Mouse (Mus musculus) heart, embryonic 11.5 days (tissue): ENCODE results near the gene Aqr. TPM values are rescaled to one million over a fixed set of nuclear protein-coding genes. Genes with fewer than 3 reads are reported as not detected.

Experiments
- ATAC-seq: fragments of 200-750 bp; cut with Nextera tagmentation; replicated peaks from 2 replicates; pipeline ENCODE4 v1.8.0; 2017; ENCODE audit warnings: moderate library complexity; ENCODE audit not compliant: insufficient number of reproducible peaks, low FRiP score, low TSS enrichment
- H3K27ac ChIP-seq: fragments of 300-500 bp; sonication (generic); 2 replicates; pipeline ENCODE4 v1.5.1; 2014; ENCODE audit warnings: mild to moderate bottlenecking, low read depth, low read length
- H3K27me3 ChIP-seq: fragments of 300-500 bp; sonication (generic); 2 replicates; pipeline ENCODE4 v1.6.1; 2014; ENCODE audit warnings: mild to moderate bottlenecking, low read length, mixed read lengths; ENCODE audit not compliant: control insufficient read depth, insufficient read depth
- H3K36me3 ChIP-seq: fragments of 300-500 bp; sonication (generic); 2 replicates; pipeline ENCODE4 v1.6.1; 2014; ENCODE audit warnings: mild to moderate bottlenecking, low read length, moderate library complexity, mixed read lengths; ENCODE audit not compliant: control insufficient read depth, insufficient read depth
- H3K4me1 ChIP-seq: fragments of 300-500 bp; sonication (generic); 2 replicates; pipeline ENCODE4 v1.6.1; 2014; ENCODE audit warnings: low read length; ENCODE audit not compliant: control insufficient read depth, insufficient read depth
- H3K4me2 ChIP-seq: fragments of 300-500 bp; sonication (generic); 2 replicates; pipeline ENCODE4 v1.6.1; 2014; ENCODE audit warnings: mild to moderate bottlenecking, moderate library complexity
- H3K4me3 ChIP-seq: fragments of 300-500 bp; sonication (generic); 2 replicates; pipeline ENCODE4 v1.5.1; 2014; ENCODE audit warnings: low read depth, low read length
- H3K9ac ChIP-seq: fragments of 300-500 bp; sonication (generic); 2 replicates; pipeline ENCODE4 v1.6.1; 2014; ENCODE audit warnings: mild to moderate bottlenecking, low read depth, low read length, moderate library complexity
- H3K9me3 ChIP-seq: fragments of 300-500 bp; sonication (generic); replicated peaks from 2 replicates; pipeline ENCODE4 v1.6.1; 2016; ENCODE audit warnings: low read length; ENCODE audit not compliant: control insufficient read depth
- WGBS: fragments of 180-500 bp; shearing (Covaris S2); extraction: QIAGEN DNeasy Blood & Tissue Kit; methylation state at CpG from one replicate; pipeline ENCODE4 v1.1.7; 2014; ENCODE audit not compliant: insufficient replicate concordance; 5-methylcytosine and 5-hydroxymethylcytosine counted together
- polyA plus RNA-seq: library from polyadenylated mRNA; unstranded; fragments of >200 nt; fragmentation: Nextera tagmentation; extraction: Ambion mirVana; gene quantifications from 2 replicates; pipeline ENCODE4 v1.2.1, GENCODE M21; 2014

Aqr gene
- polyA plus RNA-seq, 1 experiment from 2014 or later: 38.8 TPM

DNA sequence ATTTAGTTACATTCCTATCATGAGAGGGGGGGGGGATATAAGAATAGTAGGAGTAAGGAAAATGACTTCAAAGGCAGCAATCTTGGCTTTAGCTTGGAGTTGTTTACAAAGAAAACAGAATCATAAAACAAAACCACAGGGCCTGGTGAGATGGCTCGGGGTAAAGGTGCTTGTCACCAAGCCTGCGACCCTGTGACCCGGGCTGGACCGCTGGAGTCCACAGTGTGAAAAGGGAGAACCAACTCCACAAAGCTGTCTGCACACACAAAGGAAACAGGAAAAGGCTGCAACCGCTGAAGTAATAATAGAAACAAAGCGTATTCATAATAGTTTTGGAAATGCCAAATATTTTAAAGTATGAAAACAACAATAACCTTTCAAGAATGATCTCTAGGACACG is 67.4 kb downstream of the Aqr start:
- WGBS: 77% methylated on average over 7 of the region's 7 CpGs
- Histone ChIP-seq H3K4me3 (no peak overlapping the region), H3K36me3 (peaks cover 16% of the 10 kb centered on the region), H3K27ac (no peak overlapping the region), H3K4me1 (no peaks in the 10 kb centered on the region), H3K9ac (no peak overlapping the region), H3K9me3 (no peaks in the 10 kb centered on the region), H3K4me2 (no peak overlapping the region), H3K27me3 (no peaks in the 10 kb centered on the region)
- no peak for ATAC-seq

DNA sequence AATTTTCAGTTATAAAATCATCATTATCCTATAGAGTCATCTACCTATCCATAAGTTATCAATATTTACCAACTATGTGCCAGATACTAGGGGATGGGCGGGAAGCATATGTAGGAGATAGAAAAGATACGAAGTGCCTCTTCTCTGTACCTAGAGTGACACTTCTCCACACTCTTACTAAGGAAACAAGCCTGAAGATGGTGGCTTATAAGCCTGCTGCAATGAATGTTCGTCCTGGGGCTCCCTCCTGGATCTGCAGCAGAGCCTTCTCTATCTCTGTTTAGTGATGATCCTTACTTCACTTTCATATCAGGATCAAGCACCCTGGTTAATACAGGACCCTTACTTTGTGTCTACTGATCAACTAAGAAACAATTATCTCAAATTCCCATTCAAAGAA is 69.2 kb downstream of the Aqr start:
- ATAC-seq: no peak
- H3K4me3 ChIP-seq: no peak overlapping the region

DNA sequence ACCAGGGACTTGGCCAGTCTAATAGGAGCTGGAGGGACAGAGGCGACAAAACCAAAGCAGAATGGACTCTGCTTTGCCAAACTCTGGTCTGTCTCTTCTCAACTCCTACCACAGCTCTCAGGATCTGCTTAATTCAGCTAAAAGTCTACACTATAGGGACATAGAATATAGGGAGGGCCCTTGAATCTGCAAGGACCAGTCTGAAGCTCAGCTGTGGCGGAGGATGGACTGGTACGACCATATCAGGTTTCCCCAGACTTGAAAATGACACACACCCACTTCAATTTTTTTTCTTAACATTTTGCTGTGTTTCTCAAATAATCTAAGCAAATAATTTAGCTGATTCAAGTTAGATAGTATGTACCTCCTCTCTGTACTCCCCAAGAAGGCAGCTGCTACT is 69.6 kb downstream of the Aqr start:
- H3K4me2 ChIP-seq: no peak overlapping the region
- no peak overlapping the region for H3K9ac ChIP-seq
- H3K27me3 ChIP-seq: no peaks in the 10 kb centered on the region
- WGBS: 90% methylated on average over 3 of the region's 3 CpGs
- ATAC-seq: no peak
- no peaks in the 10 kb centered on the region for H3K4me1 ChIP-seq
- H3K36me3 ChIP-seq: peaks cover 28% of the 10 kb centered on the region
- no peak overlapping the region for H3K27ac ChIP-seq
- no peak overlapping the region for H3K4me3 ChIP-seq
- no peaks in the 10 kb centered on the region for H3K9me3 ChIP-seq

More for the DNA sequence above, 69.2 kb downstream of the Aqr start:
- H3K27me3 ChIP-seq: no peaks in the 10 kb centered on the region
- no peaks in the 10 kb centered on the region for H3K4me1 ChIP-seq
- H3K4me2 ChIP-seq: no peak overlapping the region
- H3K27ac ChIP-seq: no peak overlapping the region
- no peak overlapping the region for H3K9ac ChIP-seq
- H3K36me3 ChIP-seq: peaks cover 25% of the 10 kb centered on the region
- WGBS: 92% methylated on average over 3 of the region's 3 CpGs
- no peaks in the 10 kb centered on the region for H3K9me3 ChIP-seq

DNA sequence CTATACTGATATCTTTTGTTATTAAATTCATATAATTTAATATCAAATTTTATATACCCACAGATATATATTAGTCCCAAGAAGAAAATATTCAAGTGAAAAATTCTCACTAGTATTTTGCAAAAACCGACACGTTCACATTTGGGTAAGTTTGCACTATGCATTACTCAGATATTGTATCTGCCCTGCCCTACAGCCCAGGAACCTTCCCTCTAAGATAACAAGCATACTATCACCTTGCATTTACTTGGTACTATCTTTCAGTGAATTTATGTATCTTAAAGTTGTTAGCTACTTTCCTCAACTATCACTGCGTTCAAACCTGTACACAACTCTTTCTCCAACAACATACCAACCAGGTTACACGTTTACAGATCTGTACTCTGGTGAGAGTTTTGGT is 71.3 kb downstream of the Aqr start:
- WGBS: 86% methylated on average over 4 of the region's 4 CpGs
- Histone ChIP-seq H3K36me3 (peaks cover 22% of the 10 kb centered on the region), H3K27ac (no peak overlapping the region), H3K9me3 (no peaks in the 10 kb centered on the region), H3K4me2 (no peak overlapping the region), H3K27me3 (no peaks in the 10 kb centered on the region), H3K9ac (no peak overlapping the region), H3K4me3 (no peak overlapping the region), H3K4me1 (no peaks in the 10 kb centered on the region)
- no peak for ATAC-seq

DNA sequence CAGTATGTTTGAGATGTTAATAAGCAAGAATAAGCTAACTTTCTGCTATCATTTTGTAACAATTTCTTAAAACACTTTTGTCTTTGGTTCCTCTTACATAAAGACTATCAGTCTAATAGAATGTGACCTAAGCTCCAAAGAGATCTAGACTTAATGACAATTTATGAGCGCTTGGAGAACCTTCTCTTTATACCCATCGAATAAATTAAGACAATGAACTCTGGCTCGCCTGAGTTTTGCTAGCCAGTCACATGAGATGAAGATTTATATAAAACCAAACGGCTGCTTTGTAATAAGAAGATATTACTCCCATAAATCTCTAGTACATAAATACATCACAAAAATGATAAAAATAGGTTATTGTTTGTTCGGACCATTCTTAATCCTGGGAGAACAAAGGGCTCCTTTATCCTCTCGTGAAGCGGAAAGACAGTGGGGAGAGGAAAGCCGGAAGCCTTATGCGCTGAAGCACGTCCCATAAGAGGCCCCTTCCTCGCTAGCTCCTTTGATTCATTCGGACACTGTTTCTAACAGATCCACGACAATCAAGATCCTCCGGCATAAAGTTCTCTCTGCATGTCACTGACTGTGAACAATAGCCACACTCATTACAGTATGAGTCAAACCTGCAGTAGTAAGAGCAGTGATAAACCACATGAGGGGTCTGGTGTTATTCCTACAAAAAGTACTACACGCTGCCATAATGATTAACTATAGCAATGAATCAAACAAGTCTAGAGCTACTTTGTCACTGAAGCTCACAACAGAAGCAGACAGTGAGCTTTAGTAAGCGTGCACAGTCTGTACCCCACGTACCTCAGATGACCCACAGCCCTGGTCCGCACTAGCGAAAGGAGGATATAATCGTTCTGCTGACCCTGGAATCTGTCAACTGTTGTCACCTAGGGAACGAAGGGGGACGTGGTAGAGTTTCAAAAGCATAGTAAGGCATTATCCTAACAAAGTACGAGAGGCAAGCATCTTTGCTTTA is 79.2 kb downstream of the Aqr start:
- peaks cover 24% of the 10 kb centered on the region for H3K36me3 ChIP-seq
- no peak for ATAC-seq
- 82% methylated on average over 23 of the region's 23 CpGs for WGBS

DNA sequence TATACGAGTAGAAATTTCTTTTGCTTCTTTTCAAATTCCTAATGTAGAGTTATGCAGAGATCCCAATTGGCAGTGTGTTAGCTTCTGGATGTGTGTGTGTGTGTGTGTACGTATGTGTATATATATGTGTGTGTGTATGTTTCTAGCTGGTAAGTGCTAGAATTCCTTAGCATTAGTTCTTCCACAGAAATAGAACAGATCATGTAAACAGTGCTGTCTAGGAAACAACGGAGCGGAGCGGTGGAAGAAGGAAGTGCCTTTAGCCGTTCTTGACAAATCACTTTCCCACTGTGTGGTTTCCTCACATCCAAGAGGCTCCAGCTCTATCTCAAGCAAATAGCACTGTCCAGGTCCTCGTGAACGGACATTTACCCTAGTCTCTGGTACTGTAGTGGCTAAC is 80.4 kb downstream of the Aqr start:
- Histone ChIP-seq H3K27ac (no peak overlapping the region), H3K4me2 (no peak overlapping the region), H3K27me3 (no peaks in the 10 kb centered on the region), H3K4me1 (no peaks in the 10 kb centered on the region), H3K9ac (no peak overlapping the region), H3K4me3 (no peak overlapping the region), H3K9me3 (no peaks in the 10 kb centered on the region), H3K36me3 (peaks cover 21% of the 10 kb centered on the region)
- no peak for ATAC-seq
- 89% methylated on average over 8 of the region's 8 CpGs for WGBS

More for the DNA sequence above, 79.2 kb downstream of the Aqr start:
- H3K4me1 ChIP-seq: no peaks in the 10 kb centered on the region
- no peaks in the 10 kb centered on the region for H3K9me3 ChIP-seq
- no peaks in the 10 kb centered on the region for H3K27me3 ChIP-seq
- no peak overlapping the region for H3K27ac ChIP-seq
- no peak overlapping the region for H3K9ac ChIP-seq
- no peak overlapping the region for H3K4me3 ChIP-seq
- H3K4me2 ChIP-seq: no peak overlapping the region

DNA sequence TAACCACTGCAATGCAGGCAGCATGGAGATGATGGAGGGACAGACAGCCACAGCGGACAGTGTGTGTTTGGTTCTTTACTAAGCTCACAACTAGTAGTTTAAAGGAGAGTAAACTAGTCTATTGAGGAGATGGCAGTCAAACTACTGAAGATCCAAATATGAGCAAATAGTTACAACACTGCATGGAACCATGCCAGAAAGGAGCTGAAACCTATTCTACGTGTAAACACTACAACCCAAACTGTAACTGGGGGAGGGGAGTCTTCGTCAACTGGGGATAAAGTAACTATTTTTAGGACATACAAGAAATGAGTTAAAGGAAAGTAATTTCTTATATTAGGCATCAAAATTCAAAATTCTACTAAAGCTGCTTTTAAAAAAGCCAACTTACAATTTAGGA is 84.4 kb downstream of the Aqr start:
- no peaks in the 10 kb centered on the region for H3K9me3 ChIP-seq
- no peak overlapping the region for H3K27ac ChIP-seq
- WGBS: 79% methylated on average over 3 of the region's 3 CpGs
- H3K4me3 ChIP-seq: no peak overlapping the region
- H3K36me3 ChIP-seq: peaks cover 16% of the 10 kb centered on the region
- ATAC-seq: no peak
- H3K27me3 ChIP-seq: no peaks in the 10 kb centered on the region
- peaks cover 3% of the 10 kb centered on the region for H3K4me1 ChIP-seq
- H3K4me2 ChIP-seq: no peak overlapping the region
- H3K9ac ChIP-seq: no peak overlapping the region

DNA sequence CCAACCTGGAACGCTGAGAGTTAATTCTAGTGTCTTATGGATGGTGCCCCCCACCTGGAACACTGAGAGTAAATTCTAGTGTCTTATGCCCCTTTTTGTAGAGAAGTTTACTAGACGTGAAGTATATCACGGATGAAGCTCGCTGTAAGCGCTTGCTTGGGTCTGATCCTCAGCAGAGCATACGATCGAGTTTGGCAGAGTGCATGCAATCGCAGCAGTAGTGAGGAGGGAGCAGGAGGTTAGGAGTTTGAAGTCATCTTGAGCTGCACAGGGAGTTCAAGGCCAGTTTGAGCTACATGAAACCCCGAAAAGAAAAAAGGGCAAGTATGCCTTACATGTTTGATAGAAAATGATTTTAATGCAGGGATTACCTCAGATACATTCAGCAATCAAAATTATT is 86.0 kb downstream of the Aqr start:
- no peaks in the 10 kb centered on the region for H3K27me3 ChIP-seq
- H3K9ac ChIP-seq: no peak overlapping the region
- H3K9me3 ChIP-seq: no peaks in the 10 kb centered on the region
- H3K4me2 ChIP-seq: no peak overlapping the region
- WGBS: 91% methylated on average over 9 of the region's 9 CpGs
- no peak for ATAC-seq
- peaks cover 16% of the 10 kb centered on the region for H3K36me3 ChIP-seq
- H3K27ac ChIP-seq: no peak overlapping the region
- H3K4me3 ChIP-seq: no peak overlapping the region
- H3K4me1 ChIP-seq: peaks cover 3% of the 10 kb centered on the region

DNA sequence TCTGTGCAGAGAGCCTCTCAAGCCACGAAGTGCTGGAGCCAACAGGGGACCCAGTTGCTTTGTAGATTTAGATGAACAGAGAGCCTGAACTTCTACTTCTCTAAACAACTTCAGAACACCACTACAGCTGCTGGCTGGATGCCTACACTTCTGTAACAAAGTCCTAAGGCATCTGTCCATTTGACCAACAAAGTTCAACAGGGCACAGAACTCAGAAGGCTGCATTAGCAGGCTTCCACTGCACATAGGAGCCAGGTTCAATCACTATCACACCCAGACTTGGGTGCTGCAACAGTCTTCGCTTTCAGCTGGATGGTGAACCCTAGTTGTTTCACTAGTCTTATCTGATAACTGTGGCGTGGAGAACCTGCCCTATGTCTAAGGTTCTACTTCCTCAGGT is 87.0 kb downstream of the Aqr start:
- H3K4me1 ChIP-seq: peaks cover 3% of the 10 kb centered on the region
- no peak overlapping the region for H3K4me3 ChIP-seq
- ATAC-seq: no peak
- 83% methylated on average over 3 of the region's 3 CpGs for WGBS
- no peaks in the 10 kb centered on the region for H3K9me3 ChIP-seq
- no peak overlapping the region for H3K9ac ChIP-seq
- H3K4me2 ChIP-seq: no peak overlapping the region
- H3K27ac ChIP-seq: no peak overlapping the region
- H3K36me3 ChIP-seq: peaks cover 12% of the 10 kb centered on the region; the same call in 1 of the 2 replicates
- H3K27me3 ChIP-seq: no peaks in the 10 kb centered on the region
